Mouse (Mus musculus): ENCODE measurements around the gene Sema4a. TPM values are rescaled to one million over a fixed set of nuclear protein-coding genes. Genes with fewer than 3 reads are reported as not detected.
"Not testable (repeated sequence)": the region's sequence is repeated elsewhere in the genome, so short reads cannot be mapped to it uniquely, and the experiment has no call there.

Sema4a gene
- polyA plus RNA-seq, 1 experiment, result 321 TPM

GRCm38 (mm10) chr3:88440500-88441381, 20.2 kb downstream of the Sema4a start:
- no peaks in the 10 kb centered on the region for H3K27me3 ChIP-seq (ENCODE audit: control insufficient read depth, insufficient read depth, low read length)
- peaks cover 25% of the 10 kb centered on the region; the same call in 1 of the 2 replicates for H3K4me1 ChIP-seq (ENCODE audit: control insufficient read depth, insufficient read depth, insufficient read length, low read length)
- peaks cover 68% of the 10 kb centered on the region for H3K36me3 ChIP-seq (ENCODE audit: control insufficient read depth, insufficient read depth, low read length)
- TF ChIP-seq CTCF (IDR thresholded peaks at IDR 0.05; ENCODE audit: extremely low read depth, insufficient read length, insufficient replicate concordance, low read depth, low read length), result peak; percentile 59; the same call in 1 of the 2 replicates
- TF ChIP-seq POLR2A (IDR thresholded peaks at IDR 0.05; ENCODE audit: low read depth, low read length), result no peak
- H3K4me3 ChIP-seq (ENCODE audit: low read depth, low read length), result peak overlapping the region; percentile 51
- WGBS, result 18% methylated on average over 27 of the region's 27 CpGs
- H3K27ac ChIP-seq (ENCODE audit: insufficient read depth, low read depth, low read length), result peak overlapping the region; percentile 77

- peaks cover 23% of the 10 kb centered on the region; the same call in 1 of the 2 replicates for H3K4me1 ChIP-seq (ENCODE audit: control insufficient read depth, insufficient read depth, insufficient read length, low read length)
- WGBS, result 93% methylated on average over 4 of the region's 4 CpGs
- H3K4me3 ChIP-seq (ENCODE audit: low read depth, low read length), result no peak overlapping the region
- TF ChIP-seq POLR2A (IDR thresholded peaks at IDR 0.05; ENCODE audit: low read depth, low read length) (no peak), CTCF (IDR thresholded peaks at IDR 0.05; ENCODE audit: extremely low read depth, insufficient read length, insufficient replicate concordance, low read depth, low read length) (no peak)
- no peak overlapping the region for H3K27ac ChIP-seq (ENCODE audit: insufficient read depth, low read depth, low read length)
- H3K36me3 ChIP-seq (ENCODE audit: control insufficient read depth, insufficient read depth, low read length), result peaks cover 71% of the 10 kb centered on the region
- no peaks in the 10 kb centered on the region for H3K27me3 ChIP-seq (ENCODE audit: control insufficient read depth, insufficient read depth, low read length)
These were observed 21.4 kb downstream of the Sema4a start for GRCm38 (mm10) chr3:88439582-88439981.

GRCm38 (mm10) chr3:88437454-88437853, 23.5 kb downstream of the Sema4a start:
- Histone ChIP-seq H3K27ac (ENCODE audit: insufficient read depth, low read depth, low read length) (no peak overlapping the region), H3K4me3 (ENCODE audit: low read depth, low read length) (no peak overlapping the region), H3K27me3 (ENCODE audit: control insufficient read depth, insufficient read depth, low read length) (no peaks in the 10 kb centered on the region), H3K36me3 (ENCODE audit: control insufficient read depth, insufficient read depth, low read length) (peaks cover 69% of the 10 kb centered on the region), H3K4me1 (ENCODE audit: control insufficient read depth, insufficient read depth, insufficient read length, low read length) (peaks cover 13% of the 10 kb centered on the region; the same call in 1 of the 2 replicates)
- TF ChIP-seq CTCF (IDR thresholded peaks at IDR 0.05; ENCODE audit: extremely low read depth, insufficient read length, insufficient replicate concordance, low read depth, low read length) (no peak), POLR2A (IDR thresholded peaks at IDR 0.05; ENCODE audit: low read depth, low read length) (no peak)
- whole genome bisulfite sequencing, result 88% methylated on average over 10 of the region's 10 CpGs

- peaks cover 9% of the 10 kb centered on the region; the same call in 1 of the 2 replicates for H3K4me1 ChIP-seq (ENCODE audit: control insufficient read depth, insufficient read depth, insufficient read length, low read length)
- WGBS, result 71% methylated on average over 29 of the region's 29 CpGs
- H3K27ac ChIP-seq (ENCODE audit: insufficient read depth, low read depth, low read length), result no peak overlapping the region
- no peak for TF ChIP-seq CTCF (IDR thresholded peaks at IDR 0.05; ENCODE audit: extremely low read depth, insufficient read length, insufficient replicate concordance, low read depth, low read length)
- no peak for TF ChIP-seq POLR2A (IDR thresholded peaks at IDR 0.05; ENCODE audit: low read depth, low read length)
- no peaks in the 10 kb centered on the region for H3K27me3 ChIP-seq (ENCODE audit: control insufficient read depth, insufficient read depth, low read length)
- H3K36me3 ChIP-seq (ENCODE audit: control insufficient read depth, insufficient read depth, low read length), result peaks cover 66% of the 10 kb centered on the region
- H3K4me3 ChIP-seq (ENCODE audit: low read depth, low read length), result peak overlapping the region; percentile 29; the same call in 1 of the 2 replicates
These were observed 24.4 kb downstream of the Sema4a start for GRCm38 (mm10) chr3:88436395-88437201.

- H3K27ac ChIP-seq (ENCODE audit: insufficient read depth, low read depth, low read length), result no peak overlapping the region
- no peak overlapping the region for H3K4me3 ChIP-seq (ENCODE audit: low read depth, low read length)
These were observed 25.5 kb downstream of the Sema4a start for GRCm38 (mm10) chr3:88435515-88435914.

GRCm38 (mm10) chr3:88428639-88429038, 32.3 kb downstream of the Sema4a start:
- not testable (repeated sequence) for H3K27me3 ChIP-seq (ENCODE audit: control insufficient read depth, insufficient read depth, low read length); H3K27ac ChIP-seq (ENCODE audit: insufficient read depth, low read depth, low read length); H3K36me3 ChIP-seq (ENCODE audit: control insufficient read depth, insufficient read depth, low read length); H3K4me3 ChIP-seq (ENCODE audit: low read depth, low read length); H3K4me1 ChIP-seq (ENCODE audit: control insufficient read depth, insufficient read depth, insufficient read length, low read length)
- 77% methylated on average over 8 of the region's 8 CpGs for WGBS

More at GRCm38 (mm10) chr3:88435515-88435914, 25.5 kb downstream of the Sema4a start:
- peaks cover 2% of the 10 kb centered on the region; the same call in 1 of the 2 replicates for H3K4me1 ChIP-seq (ENCODE audit: control insufficient read depth, insufficient read depth, insufficient read length, low read length)
- H3K27me3 ChIP-seq (ENCODE audit: control insufficient read depth, insufficient read depth, low read length), result no peaks in the 10 kb centered on the region
- peaks cover 60% of the 10 kb centered on the region for H3K36me3 ChIP-seq (ENCODE audit: control insufficient read depth, insufficient read depth, low read length)
- 79% methylated on average over 10 of the region's 10 CpGs for WGBS
- TF ChIP-seq CTCF (IDR thresholded peaks at IDR 0.05; ENCODE audit: extremely low read depth, insufficient read length, insufficient replicate concordance, low read depth, low read length) (no peak), POLR2A (IDR thresholded peaks at IDR 0.05; ENCODE audit: low read depth, low read length) (no peak)
